Mouse (Mus musculus): ENCODE measurements around the gene Rnf26. TPM values are rescaled to one million over a fixed set of nuclear protein-coding genes. Genes with fewer than 3 reads are reported as not detected.

The Rnf26 gene
- polyA plus RNA-seq, 1 experiment from 2014 or later, result 18.8 TPM

DNA sequence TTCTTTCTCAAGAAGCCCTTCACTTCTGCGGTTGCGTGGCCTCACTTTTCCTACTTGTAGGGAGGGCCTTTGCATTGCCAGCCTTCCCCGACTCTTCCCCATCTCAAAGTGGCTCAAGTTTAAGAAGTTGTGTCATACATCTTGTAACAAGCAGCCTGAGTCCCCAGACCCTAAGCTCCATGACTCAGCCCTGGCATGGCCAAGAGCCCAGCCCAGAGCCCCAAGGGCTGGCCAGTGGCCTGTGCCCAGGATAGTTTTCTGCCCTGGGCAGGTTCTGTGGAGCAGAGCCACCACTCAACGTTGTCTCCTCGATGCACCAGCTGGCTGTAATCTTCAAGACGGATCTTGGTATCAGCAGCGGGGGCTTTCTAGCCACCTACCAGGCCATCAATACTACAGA lies 8.4 kb downstream of the Rnf26 start:
- no peak for TF ChIP-seq CTCF (IDR thresholded peaks at IDR 0.05; ENCODE audit: low read depth)
- no peak for ATAC-seq
- Histone ChIP-seq H3K4me3 (ENCODE audit: low read depth, low read length) (no peak overlapping the region), H3K9me3 (ENCODE audit: control insufficient read depth) (no peaks in the 10 kb centered on the region), H3K27ac (ENCODE audit: low read depth, low read length) (no peak overlapping the region), H3K4me1 (replicated peaks; ENCODE audit: control insufficient read depth, insufficient read depth, low read length) (no peaks in the 10 kb centered on the region), H3K4me2 (replicated peaks; ENCODE audit: low read depth) (no peak overlapping the region), H3K36me3 (ENCODE audit: control insufficient read depth, insufficient read depth) (peaks cover 11% of the 10 kb centered on the region; the same call in 1 of the 2 replicates), H3K9ac (ENCODE audit: low read depth, low read length) (no peak overlapping the region), H3K27me3 (replicated peaks; ENCODE audit: control insufficient read depth, insufficient read depth, low read length) (no peaks in the 10 kb centered on the region)
- 87% methylated on average over 7 of the region's 7 CpGs for WGBS

DNA sequence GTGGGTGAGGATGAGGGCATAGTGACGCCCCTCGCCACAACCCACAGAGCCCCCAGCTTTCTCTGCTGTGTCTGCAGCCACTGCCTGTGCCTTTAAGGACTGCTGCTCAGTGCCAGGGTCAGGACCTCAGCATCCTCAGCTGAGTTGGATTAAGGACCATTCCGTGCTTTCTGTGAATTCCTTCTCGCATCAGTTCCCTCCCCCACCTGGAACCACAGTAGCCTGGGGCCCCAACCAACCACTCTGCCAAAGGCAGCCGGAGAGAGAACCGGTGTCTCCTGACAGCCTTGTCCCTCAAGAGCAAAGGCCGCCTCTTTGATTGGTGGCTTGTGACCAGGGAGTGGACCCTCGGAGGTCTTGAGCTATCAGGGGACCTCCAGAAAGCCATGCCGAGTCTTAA lies 11.8 kb downstream of the Rnf26 start, which contains the start of gene Mfrp:
Gene Mfrp, plus strand, starts transcription at position 240 of the 400 bp plus-strand sequence.
- H3K27me3 ChIP-seq (replicated peaks; ENCODE audit: control insufficient read depth, insufficient read depth, low read length), result no peaks in the 10 kb centered on the region

DNA sequence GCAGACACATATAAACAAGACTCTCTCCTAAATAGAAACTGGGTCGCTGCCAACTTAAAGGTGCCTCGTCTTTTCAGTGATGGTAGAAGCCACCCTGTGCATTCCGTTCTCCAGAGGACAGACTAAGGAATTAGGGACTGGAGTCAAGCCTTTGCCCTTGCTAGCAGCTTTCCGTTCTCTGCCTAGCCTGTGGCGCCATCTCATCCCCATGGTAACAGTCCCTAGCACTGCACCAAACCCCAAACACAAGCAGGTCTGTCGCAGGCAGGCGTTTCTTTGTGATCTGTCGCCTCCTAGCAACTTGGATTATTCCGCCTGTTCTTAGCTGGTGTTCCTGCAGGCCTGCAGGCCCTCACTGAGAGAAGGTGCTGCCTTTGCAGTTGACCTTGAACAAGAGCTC lies 16.8 kb downstream of the Rnf26 start:
- Histone ChIP-seq H3K27me3 (replicated peaks; ENCODE audit: control insufficient read depth, insufficient read depth, low read length) (no peaks in the 10 kb centered on the region), H3K27ac (ENCODE audit: low read depth, low read length) (no peak overlapping the region), H3K4me3 (ENCODE audit: low read depth, low read length) (no peak overlapping the region), H3K9me3 (ENCODE audit: control insufficient read depth) (no peaks in the 10 kb centered on the region), H3K4me2 (replicated peaks; ENCODE audit: low read depth) (no peak overlapping the region), H3K36me3 (ENCODE audit: control insufficient read depth, insufficient read depth) (peaks cover 17% of the 10 kb centered on the region), H3K4me1 (replicated peaks; ENCODE audit: control insufficient read depth, insufficient read depth, low read length) (no peaks in the 10 kb centered on the region), H3K9ac (ENCODE audit: low read depth, low read length) (no peak overlapping the region)
- TF ChIP-seq CTCF (IDR thresholded peaks at IDR 0.05; ENCODE audit: low read depth), result no peak
- WGBS, result 51% methylated on average over 9 of the region's 9 CpGs
- no peak for ATAC-seq

More for the DNA sequence above, 11.8 kb downstream of the Rnf26 start, which contains the start of gene Mfrp:
- H3K36me3 ChIP-seq (ENCODE audit: control insufficient read depth, insufficient read depth), result peaks cover 11% of the 10 kb centered on the region; the same call in 1 of the 2 replicates
- no peaks in the 10 kb centered on the region for H3K9me3 ChIP-seq (ENCODE audit: control insufficient read depth)
- H3K4me3 ChIP-seq (ENCODE audit: low read depth, low read length), result no peak within 1 kb of the TSS
- H3K4me1 ChIP-seq (replicated peaks; ENCODE audit: control insufficient read depth, insufficient read depth, low read length), result no peaks in the 10 kb centered on the region
- WGBS, result 77% methylated on average over 9 of the region's 9 CpGs
- TF ChIP-seq CTCF (IDR thresholded peaks at IDR 0.05; ENCODE audit: low read depth), result no peak
- ATAC-seq, result no peak
- no peak within 1 kb of the TSS for H3K4me2 ChIP-seq (replicated peaks; ENCODE audit: low read depth)
- no peak within 1 kb of the TSS for H3K9ac ChIP-seq (ENCODE audit: low read depth, low read length)
- no peak within 1 kb of the TSS for H3K27ac ChIP-seq (ENCODE audit: low read depth, low read length)

DNA sequence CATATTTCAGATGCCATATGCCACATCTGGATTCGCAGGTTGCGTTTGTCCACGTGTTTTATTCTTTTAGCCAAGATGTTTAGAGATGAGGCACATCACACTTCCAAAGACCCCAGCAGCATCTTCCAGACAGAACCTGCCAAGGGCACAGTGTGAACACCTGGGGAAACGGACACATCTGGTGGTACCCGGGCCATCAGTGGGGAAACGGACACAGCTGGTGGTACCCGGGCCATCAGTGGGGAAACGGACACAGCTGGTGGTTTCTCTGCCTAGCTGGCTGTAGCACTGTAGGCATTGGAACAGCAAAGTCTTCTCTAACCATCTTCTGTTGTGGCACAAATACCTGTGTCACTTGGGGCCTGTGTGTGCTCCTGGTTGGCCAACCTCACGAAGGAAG lies 17.5 kb downstream of the Rnf26 start:
- Histone ChIP-seq H3K36me3 (ENCODE audit: control insufficient read depth, insufficient read depth) (peaks cover 22% of the 10 kb centered on the region), H3K27me3 (replicated peaks; ENCODE audit: control insufficient read depth, insufficient read depth, low read length) (no peaks in the 10 kb centered on the region), H3K9me3 (ENCODE audit: control insufficient read depth) (no peaks in the 10 kb centered on the region), H3K4me3 (ENCODE audit: low read depth, low read length) (no peak overlapping the region), H3K27ac (ENCODE audit: low read depth, low read length) (no peak overlapping the region), H3K9ac (ENCODE audit: low read depth, low read length) (no peak overlapping the region), H3K4me2 (replicated peaks; ENCODE audit: low read depth) (no peak overlapping the region), H3K4me1 (replicated peaks; ENCODE audit: control insufficient read depth, insufficient read depth, low read length) (no peaks in the 10 kb centered on the region)
- no peak for ATAC-seq
- WGBS, result 93% methylated on average over 9 of the region's 9 CpGs
- TF ChIP-seq CTCF (IDR thresholded peaks at IDR 0.05; ENCODE audit: low read depth), result no peak

DNA sequence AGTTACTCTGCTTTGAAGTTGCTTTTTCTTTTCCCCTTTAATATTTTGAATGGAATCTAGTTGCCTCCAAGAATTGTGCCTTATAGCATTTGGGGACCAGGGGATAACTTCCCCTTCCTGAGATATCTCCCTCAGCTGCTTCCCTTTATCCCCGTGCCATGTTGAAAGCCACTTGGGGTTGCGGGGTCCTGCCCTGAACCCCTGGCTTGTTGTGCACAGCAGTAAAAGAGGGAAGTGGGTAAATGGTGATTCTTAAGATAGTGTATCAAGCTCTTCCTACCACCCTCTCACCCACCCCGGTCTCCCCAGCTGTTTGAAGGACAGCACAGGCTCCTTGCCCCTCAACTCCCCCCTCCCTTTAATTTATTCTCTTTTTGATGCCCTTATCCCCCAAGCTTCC lies 18.6 kb downstream of the Rnf26 start:
- H3K36me3 ChIP-seq (ENCODE audit: control insufficient read depth, insufficient read depth), result peaks cover 22% of the 10 kb centered on the region
- ATAC-seq, result no peak
- TF ChIP-seq CTCF (IDR thresholded peaks at IDR 0.05; ENCODE audit: low read depth), result no peak
- H3K27me3 ChIP-seq (replicated peaks; ENCODE audit: control insufficient read depth, insufficient read depth, low read length), result no peaks in the 10 kb centered on the region
- WGBS, result 91% methylated on average over 3 of the region's 3 CpGs
- no peaks in the 10 kb centered on the region for H3K4me1 ChIP-seq (replicated peaks; ENCODE audit: control insufficient read depth, insufficient read depth, low read length)
- H3K9me3 ChIP-seq (ENCODE audit: control insufficient read depth), result no peaks in the 10 kb centered on the region
- H3K9ac ChIP-seq (ENCODE audit: low read depth, low read length), result no peak overlapping the region
- no peak overlapping the region for H3K4me3 ChIP-seq (ENCODE audit: low read depth, low read length)
- H3K4me2 ChIP-seq (replicated peaks; ENCODE audit: low read depth), result no peak overlapping the region
- H3K27ac ChIP-seq (ENCODE audit: low read depth, low read length), result no peak overlapping the region

DNA sequence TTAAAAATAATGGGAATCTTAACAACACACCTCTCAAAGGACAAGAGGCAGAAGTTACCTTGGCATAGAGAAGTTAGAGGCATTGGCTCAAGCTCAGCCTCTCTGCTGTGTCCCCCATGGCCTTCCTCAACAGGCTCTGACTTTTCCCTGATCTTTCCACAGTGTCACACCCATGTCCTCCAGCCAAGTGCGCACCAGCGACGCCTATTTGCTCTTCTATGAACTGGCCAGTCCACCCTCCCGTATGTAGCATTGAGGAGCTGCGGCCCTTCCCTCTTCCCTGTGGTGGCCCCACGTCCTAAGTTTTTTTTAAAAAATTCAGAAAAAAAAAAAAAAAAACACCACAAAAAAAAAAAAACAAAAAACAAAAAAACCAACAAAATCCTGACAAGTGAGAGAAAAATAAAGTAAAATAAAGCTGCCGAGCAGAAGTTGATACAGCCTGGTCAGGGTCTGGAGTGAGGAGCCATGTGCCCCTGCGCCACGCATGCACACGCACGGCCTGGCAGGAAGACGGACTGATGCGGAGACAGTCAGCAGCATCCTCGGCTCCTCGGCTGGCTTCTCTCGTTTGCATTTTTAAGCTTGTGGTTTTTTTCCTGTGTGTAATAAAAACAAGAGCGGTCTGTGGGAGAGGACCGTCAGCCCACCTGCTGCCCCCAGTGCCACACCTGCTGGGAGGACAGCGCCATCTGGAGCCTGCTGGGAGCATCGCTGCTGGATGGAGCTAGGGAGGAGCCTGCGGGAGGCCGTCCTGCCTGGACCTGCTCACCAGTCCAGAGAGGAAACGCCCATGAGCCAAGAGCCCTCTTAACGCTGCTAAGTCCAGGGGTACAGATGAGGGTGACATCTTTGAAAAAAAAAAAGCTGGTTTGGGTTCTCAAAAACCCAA lies 19.5 kb downstream of the Rnf26 start:
- ATAC-seq, result peak; percentile 54
- H3K27me3 ChIP-seq (replicated peaks; ENCODE audit: control insufficient read depth, insufficient read depth, low read length), result no peaks in the 10 kb centered on the region
- peak; percentile 92 for TF ChIP-seq CTCF (IDR thresholded peaks at IDR 0.05; ENCODE audit: low read depth)

More for the DNA sequence above, 19.5 kb downstream of the Rnf26 start:
- H3K4me1 ChIP-seq (replicated peaks; ENCODE audit: control insufficient read depth, insufficient read depth, low read length), result no peaks in the 10 kb centered on the region
- no peak overlapping the region for H3K27ac ChIP-seq (ENCODE audit: low read depth, low read length)
- H3K4me2 ChIP-seq (replicated peaks; ENCODE audit: low read depth), result no peak overlapping the region
- no peak overlapping the region for H3K4me3 ChIP-seq (ENCODE audit: low read depth, low read length)
- peaks cover 22% of the 10 kb centered on the region for H3K36me3 ChIP-seq (ENCODE audit: control insufficient read depth, insufficient read depth)
- WGBS, result 47% methylated on average over 24 of the region's 24 CpGs
- H3K9me3 ChIP-seq (ENCODE audit: control insufficient read depth), result no peaks in the 10 kb centered on the region
- no peak overlapping the region for H3K9ac ChIP-seq (ENCODE audit: low read depth, low read length)

All from intestine, postnatal 0 days (tissue).